Mouse (Mus musculus) right cerebral cortex, postnatal 4 days (tissue): ENCODE data around the gene Nln.

Experiments
- DNase-seq: peaks from one replicate; pipeline ENCODE4 v3.0.0-alpha.2; 2022

The Nln gene

DNA sequence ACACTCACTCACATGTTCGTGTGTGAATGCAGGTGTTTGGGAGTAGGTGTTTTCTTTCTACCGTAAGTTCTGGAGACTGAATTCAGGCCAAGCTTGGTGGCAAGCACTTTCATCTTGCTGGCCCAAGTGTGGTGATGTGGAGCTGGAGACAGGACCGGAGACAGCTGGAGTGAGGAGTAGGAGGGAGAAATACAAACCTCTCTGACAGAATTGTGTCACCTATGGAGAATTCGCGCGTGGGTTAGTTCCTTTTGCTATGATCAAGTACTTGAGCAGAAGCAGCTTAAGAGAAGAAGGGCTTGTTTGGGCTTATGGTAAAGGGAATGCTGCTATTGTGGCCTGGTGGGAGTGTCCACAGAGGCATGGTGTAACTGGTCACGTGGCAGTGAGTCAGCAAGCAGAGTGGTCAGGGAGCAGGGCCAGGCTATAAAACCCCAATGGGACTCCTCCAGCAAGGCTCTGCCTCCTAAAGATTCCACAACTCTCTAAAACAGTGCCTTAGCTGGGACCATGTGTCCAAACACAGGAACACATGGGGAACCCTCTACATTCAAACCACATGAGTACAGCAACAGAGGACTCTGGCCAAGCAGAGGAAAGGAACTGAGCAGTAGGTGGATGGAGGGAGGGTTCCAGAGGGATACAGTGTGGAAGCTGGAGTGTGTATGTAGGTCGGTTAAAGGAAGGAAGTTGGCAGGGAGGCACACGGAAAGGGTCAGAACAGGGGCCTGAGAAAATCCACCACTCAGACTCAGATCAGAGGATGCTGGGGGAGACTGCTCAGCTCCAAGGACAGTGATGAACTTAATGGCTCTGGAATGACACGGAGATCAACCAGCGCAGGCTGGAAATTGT is 14.7 kb downstream of the Nln start:
- no peak for DNase-seq

- no peak for DNase-seq
Measured at GRCm38 (mm10) chr13:104091734-104092133, 17.7 kb downstream of the Nln start.

- DNase-seq = no peak
Measured at GRCm38 (mm10) chr13:104089387-104089786, 20.0 kb downstream of the Nln start.

GRCm38 (mm10) chr13:104084600-104084999 is 24.8 kb downstream of the Nln start:
- DNase-seq = no peak

DNA sequence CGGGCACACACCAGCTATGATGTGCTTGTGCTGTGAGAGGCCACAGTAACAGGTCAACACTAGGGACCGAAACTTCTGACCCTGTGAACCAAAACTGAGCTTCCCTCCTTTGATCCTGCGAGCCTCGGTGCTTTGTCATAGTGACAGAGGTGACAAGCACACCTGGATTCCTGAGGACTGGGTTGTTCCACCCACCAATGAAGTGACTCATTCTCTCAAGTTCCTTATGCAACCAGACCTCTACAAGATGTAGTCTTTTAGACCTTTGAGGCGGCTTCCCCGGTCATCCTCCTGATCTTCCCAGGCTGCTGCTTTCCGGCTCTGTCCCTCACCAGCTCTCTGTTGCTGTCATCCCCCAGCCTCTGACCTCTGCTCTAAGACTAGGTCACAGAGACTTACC is 26.9 kb downstream of the Nln start:
- no peak for DNase-seq

DNA sequence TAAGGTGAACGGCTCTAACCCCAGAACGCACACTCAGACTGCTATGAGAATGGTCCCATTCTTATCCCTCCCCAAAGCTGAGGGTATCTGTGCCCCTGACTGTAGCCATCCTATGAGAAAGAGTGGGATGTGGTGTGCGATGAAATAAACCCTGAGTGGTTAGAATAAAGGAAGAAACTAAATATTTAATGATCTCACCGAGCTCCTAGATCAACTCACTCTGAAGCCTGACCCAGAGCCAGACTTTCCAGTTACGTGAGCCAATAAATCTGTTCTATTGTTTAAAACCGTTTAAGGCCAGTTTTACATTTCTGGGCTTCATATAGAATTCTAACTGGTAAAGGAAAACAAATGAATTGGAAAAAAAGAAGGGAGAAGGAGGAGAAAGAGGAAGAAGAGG is 32.4 kb downstream of the Nln start:
- DNase-seq = no peak

- no peak for DNase-seq
Measured at GRCm38 (mm10) chr13:104074731-104075130, 34.7 kb downstream of the Nln start.

DNA sequence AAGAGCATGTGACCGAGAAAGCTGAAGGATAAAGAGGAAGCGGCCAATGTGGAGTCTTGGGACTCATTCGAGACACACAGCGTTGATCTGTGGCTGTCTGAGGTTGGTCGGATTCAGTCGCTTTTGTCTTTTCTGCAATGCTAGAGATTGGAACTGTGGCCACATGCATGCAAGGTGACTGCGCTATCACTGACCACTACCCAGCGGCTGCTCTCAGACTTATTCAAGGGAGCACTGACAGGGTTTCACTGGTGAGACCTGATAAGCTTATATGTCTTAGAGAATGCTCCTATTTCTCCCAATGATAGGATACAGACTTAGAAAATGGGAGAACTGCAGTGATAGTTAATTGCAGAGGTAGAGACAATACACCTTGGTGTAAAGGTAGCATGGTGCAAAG is 35.2 kb downstream of the Nln start:
- no peak for DNase-seq

DNA sequence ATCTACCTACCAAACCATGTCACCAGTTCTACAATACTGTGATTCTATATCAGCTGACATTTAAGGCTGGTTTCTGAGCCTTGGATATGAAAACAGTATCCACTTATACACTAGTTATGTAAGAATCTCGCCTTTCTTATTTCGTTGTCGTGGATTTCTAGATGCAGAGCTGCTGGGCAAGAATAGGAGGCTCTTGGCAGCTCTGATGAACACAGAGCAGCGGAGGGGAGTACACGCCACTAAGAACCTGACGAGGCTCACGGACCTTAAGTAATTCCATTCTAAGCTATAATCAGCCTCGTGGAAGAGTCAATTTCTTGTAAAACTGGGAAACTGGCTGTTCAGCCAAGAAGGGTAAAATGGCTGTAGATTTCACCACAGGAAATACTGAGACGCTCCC is 37.1 kb downstream of the Nln start:
- no peak for DNase-seq

GRCm38 (mm10) chr13:104070703-104071102 is 38.7 kb downstream of the Nln start:
- no peak for DNase-seq

DNA sequence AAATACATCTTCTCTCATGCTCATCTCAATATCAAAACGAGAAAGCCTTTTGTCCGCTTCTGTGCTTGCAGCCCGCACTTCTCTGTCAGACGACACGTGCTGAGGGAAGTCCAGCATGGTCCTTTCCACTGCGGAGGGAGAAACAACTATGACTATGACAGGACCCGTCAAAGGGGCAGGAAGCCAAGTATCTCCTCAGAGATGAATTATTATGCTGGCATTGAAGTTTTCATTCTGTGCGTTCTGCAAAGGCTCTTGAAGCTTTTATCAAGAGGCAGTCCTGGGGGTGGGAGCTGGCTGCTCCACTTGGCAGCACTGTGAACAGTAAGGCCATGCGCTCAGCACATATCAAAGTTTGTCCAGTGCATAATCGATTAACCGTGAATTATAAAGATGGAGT is 40.2 kb downstream of the Nln start:
- no peak for DNase-seq

DNA sequence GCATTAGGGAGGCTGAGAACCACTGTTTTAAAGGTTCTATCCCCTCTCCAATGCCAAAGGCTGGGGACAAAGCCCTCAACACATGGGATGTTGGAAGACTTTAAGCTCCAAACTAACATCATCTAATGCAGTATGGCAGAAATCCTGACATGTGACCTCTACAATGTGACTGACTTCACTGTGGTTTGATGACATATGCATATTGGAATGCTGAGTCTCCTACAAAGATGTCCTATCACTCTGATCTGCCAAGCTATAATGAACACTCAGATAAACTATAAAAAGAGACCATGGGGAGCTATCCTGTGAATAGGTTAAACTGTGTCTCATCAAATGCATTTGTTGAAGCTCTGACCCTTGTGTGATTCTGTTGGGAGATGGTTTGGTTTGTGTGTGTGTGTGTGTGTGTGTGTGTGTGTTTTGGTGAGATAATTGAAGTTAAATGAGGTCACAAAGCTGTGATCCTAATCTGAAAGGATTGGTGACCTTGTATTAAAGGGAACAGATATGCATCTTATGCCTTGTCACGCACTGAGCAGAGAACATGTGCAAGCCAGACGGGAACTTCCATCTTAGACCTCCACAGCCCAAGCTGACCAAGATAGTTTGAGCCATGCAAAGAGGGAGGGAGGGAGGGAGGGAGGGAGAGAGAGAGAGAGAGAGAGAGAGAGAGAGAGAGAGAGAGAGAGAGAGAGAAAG is 43.6 kb downstream of the Nln start:
- DNase-seq = no peak

DNA sequence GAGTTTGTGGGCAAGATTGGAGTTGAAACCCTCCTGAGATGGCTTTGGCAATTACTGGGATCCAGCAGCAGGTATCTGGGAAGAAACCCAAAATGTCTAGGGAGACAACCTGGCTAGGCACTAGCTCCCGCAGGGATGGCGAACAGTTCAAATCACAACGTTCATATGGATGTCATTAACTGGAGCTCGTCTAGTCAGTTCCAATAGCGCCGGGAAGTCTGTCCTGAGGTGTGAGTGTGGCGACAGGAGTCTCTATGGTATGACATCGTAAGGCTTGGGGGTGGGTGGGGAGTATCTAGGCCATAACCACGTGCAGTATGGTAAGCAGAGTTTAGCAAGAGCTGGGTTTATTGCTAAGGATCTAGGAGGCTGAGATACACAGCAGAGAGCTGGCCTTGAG is 46.4 kb downstream of the Nln start:
- DNase-seq = no peak

DNA sequence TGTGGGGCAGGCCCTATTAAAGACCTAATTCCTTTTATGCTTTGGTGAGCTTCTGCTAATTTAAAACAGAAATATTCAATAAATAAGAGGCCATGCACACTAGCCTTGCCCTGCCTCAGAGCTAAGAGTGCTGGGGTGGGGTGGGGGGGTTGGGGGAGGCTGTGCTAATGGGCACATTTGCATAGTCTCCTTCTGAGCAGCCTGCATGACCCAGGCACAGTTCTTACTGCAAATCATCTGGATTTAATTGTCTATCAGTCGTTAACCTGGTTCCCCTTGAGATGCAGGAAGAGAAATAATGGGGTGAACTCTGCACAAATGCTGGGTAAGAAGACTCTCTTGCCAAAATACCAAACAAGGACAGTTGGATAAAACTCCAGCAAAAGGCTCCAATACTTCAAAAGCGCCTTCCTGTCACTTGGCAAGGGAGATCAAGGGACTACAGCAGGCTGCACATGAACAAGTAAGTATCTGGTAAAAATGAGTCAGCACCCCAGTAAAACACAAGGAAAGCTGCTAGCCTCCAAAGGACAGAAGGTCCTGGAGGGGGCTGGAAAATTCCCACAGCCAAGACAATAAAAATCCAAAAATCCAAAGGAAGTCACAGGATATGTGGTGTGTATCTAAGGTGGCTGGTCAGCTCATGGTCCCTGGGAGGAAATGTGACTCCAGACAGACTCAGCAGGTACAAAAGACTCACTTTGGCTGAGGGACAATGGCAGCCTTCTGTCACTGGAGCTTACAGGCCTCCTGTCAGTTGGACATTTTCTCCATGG is 47.3 kb downstream of the Nln start:
- no peak for DNase-seq

- DNase-seq = no peak
Measured at GRCm38 (mm10) chr13:104060231-104060630, 49.2 kb downstream of the Nln start.

GRCm38 (mm10) chr13:104059536-104059935 is 49.9 kb downstream of the Nln start:
- no peak for DNase-seq

DNA sequence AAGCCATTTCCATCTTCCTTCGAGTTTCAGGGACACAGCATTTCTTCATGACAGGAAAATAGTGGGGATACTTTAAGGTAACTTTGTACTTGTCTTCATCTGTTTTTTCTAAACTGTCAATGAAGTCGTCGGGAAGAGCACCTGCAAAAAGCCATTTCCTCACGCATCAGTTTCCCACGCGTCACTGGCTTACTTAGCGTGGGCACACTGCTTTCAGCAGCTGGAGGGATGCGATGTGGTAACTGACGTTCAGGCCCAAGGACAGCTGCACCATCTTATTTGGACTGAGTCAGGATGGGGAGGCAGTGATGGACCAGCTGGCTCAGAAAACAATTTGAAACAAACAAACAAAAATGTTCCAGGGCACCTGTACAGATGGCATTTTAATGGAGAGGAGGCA is 50.7 kb downstream of the Nln start:
- DNase-seq = no peak

DNA sequence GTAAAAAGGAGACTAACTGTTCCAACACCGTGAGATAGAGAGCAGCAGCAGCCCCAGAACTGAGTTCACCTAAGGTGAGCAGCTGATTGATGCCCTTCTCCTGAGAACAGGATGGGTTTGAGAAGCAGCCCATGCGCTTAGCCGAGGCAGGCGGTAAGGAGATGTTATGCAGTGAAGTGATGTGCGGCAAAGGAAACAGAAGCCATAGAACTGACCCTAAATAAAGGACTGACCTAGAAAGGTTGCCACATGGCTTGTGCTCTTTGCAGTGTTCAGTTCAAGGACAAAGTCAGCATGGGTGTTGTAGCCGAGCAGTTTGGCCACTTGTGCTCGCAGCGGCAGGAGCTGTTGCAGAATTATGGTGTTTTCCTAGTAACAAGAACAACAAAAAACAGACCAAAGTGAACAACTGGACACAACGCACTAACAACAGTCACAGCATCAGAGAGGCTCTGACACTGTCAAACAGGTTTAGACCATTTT is 57.1 kb downstream of the Nln start:
- no peak for DNase-seq

GRCm38 (mm10) chr13:104048835-104049234 is 60.6 kb downstream of the Nln start:
- peak; percentile 19 for DNase-seq

DNA sequence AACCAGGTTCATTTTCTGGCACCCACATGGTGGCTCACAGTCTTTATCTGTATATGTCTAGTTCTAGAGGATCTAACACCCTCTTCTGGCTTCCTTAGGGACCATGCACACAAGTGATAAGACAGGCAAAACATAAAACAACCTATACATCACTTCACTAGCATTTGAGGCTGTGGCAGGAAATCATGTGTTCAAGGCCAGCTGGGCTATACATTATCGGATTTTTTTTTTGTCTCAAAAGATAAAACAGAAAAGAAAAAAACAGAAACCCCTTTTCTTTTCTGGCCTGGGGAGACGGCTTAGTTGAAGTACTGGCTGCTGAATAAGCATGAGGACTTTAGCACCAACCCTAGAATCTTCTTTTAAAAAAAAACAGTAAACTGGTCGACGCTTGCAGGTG is 64.3 kb downstream of the Nln start:
- DNase-seq = no peak

DNA sequence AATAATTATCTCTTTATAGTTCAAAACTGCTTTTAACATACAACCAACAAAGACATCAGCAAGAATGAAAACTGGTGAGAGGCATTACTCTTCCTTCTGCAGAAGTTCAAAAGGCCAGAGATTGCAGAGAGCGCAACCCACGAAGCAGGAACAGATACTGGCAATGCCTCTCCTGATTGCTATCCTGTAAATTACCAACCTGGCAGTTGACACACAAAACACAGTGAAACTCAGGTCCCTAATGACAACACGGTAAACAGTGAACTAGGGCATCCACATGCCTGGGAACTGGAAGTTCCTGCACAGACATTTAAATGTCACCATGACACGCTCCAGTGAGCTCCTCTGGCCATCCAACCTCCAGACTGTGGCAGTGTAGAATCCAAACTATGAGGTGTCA is 65.1 kb downstream of the Nln start:
- DNase-seq = no peak

DNA sequence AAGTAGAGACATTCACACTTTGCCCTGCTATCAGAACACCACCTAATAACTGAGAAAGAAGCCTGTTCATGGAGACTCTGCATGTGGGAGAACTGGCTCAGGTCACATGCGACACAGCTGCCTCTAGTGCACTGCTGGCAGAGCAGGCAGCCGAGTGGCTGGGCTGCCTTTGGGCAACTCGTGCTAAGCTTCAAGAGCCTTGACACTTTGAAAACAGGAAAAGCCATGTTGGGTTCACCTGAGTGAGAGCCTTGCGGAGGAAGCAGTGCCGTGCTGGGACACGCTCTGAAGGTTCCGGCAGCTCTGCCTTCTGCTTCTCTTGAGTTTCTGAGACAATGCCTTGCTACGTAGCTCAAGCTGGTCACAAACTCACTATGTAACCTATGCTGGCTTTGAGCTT is 66.7 kb downstream of the Nln start:
- no peak for DNase-seq

DNA sequence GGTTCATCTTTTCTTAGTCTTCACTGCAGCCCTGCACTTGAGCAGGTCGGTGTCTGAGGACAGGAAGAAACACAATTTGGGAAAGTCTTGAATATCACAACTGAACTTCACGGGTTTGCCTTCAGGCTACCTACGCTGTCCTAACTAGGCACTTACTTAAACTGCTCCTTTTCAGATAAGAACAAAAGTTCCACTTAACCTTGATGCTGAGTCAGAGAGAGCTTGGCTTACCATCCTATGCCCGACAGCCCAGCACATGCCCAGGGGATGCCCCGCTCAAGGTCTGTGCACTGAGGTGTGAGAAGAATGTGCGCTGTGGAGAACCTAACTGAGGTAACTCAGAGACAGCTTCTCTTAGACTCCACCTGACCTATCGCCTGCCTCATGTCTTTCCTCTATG is 67.9 kb downstream of the Nln start:
- DNase-seq = no peak

- no peak for DNase-seq
Measured at GRCm38 (mm10) chr13:104040950-104041349, 68.5 kb downstream of the Nln start.
